Mouse (Mus musculus) C2C12 (cell line): ENCODE measurements around the gene Zfp523. TPM values are rescaled to one million over a fixed set of nuclear protein-coding genes. Genes with fewer than 3 reads are reported as not detected.

Source experiments
- H3K27me3 ChIP-seq: one replicate; pipeline ENCODE4 v1.6.1; 2011; ENCODE audit not compliant: control insufficient read depth, insufficient read depth, insufficient read length
- H3K36me3 ChIP-seq: one replicate; pipeline ENCODE4 v1.6.1; 2011; ENCODE audit not compliant: control insufficient read depth, insufficient read depth
- H3K4me3 ChIP-seq: one replicate; pipeline ENCODE4 v1.5.1; 2011; ENCODE audit warnings: mild to moderate bottlenecking, control low read depth; ENCODE audit not compliant: poor library complexity, insufficient read depth, severe bottlenecking
- H3K79me2 ChIP-seq: one replicate; pipeline ENCODE4 v1.6.1; 2011; ENCODE audit not compliant: control insufficient read depth, insufficient read depth
- H3K79me3 ChIP-seq: one replicate; pipeline ENCODE4 v1.6.1; 2011; ENCODE audit warnings: low read depth, control low read depth
- H3ac ChIP-seq: one replicate; pipeline ENCODE3; 2011; ENCODE audit warnings: low read depth; ENCODE audit not compliant: control insufficient read depth, insufficient read length
- CTCF ChIP-seq: IDR thresholded peaks from one replicate; pipeline ENCODE4 v1.5.1; 2011; ENCODE audit not compliant: control insufficient read depth, insufficient read depth, insufficient read length
- FOSL1 ChIP-seq: IDR thresholded peaks from one replicate; pipeline ENCODE4 v1.8.0; 2011; ENCODE audit warnings: mild to moderate bottlenecking, low read length; ENCODE audit not compliant: poor library complexity, insufficient read depth, severe bottlenecking
- MAX ChIP-seq: IDR thresholded peaks from one replicate; pipeline ENCODE4 v1.6.1; 2011; ENCODE audit warnings: mild to moderate bottlenecking, control low read depth
- MYOD1 ChIP-seq: IDR thresholded peaks from one replicate; pipeline ENCODE4 v1.6.1; 2011; ENCODE audit warnings: low read depth; ENCODE audit not compliant: control insufficient read depth, insufficient read length
- MYOG ChIP-seq: IDR thresholded peaks from one replicate; pipeline ENCODE4 v1.6.1; 2011; ENCODE audit not compliant: control insufficient read depth, insufficient read length; ENCODE audit errors: extremely low read depth
- USF1 ChIP-seq: IDR thresholded peaks from one replicate; pipeline ENCODE4 v1.6.1; 2011; ENCODE audit warnings: low read depth, mild to moderate bottlenecking, control low read depth, moderate library complexity
- polyA plus RNA-seq: library from polyadenylated mRNA; unstranded; fragments of >200 nt; fragmentation: generic; extraction: Trizol; gene quantifications from one replicate; pipeline ENCODE4 v1.2.1, GENCODE M21; 2012; ENCODE audit warnings: missing spikeins

Zfp523 gene
- polyA plus RNA-seq, 1 experiment, result 21.0 TPM

DNA sequence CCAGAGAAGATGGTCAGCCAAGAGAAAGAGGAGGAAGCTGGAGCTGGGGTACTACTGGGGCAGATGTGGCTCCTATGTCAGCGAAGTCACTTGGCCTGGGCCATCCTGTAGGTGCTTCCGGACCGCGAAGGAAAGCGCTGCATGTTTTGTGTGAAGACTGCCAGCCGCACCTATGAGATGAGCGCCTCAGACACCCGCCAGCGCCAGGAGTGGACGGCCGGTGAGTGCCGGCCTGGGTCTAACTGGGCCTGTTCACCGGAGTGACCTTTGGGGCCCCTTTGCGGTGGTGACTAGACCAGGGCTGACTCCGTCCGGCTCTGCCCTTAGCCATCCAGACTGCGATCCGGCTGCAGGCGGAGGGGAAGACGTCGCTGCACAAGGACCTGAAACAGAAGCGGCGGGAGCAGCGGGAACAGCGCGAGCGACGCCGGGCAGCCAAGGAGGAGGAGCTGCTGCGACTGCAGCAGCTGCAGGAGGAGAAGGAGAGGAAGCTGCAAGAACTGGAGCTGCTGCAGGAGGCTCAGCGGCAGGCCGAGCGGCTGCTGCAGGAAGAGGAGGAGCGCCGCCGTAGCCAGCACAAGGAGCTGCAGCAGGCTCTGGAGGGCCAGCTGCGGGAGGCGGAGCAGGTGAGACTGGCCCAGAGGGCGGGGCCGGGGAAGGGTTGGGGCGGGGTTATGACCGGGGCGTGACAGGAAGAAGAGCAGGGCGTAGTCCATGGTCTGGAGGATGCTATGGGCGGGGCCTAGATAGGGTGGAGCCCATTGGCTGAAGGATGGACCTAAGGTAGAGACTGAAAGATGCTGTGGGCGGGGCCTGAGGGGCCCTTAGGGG is 46.8 kb downstream of the Zfp523 start:
- TF ChIP-seq CTCF, result peak; percentile 19
- TF ChIP-seq FOSL1, result no peak
- Histone ChIP-seq H3ac (peak overlapping the region; percentile 86), H3K36me3 (no peaks in the 10 kb centered on the region), H3K79me3 (no peaks in the 10 kb centered on the region), H3K79me2 (no peaks in the 10 kb centered on the region), H3K4me3 (peak overlapping the region; percentile 26), H3K27me3 (no peaks in the 10 kb centered on the region)

DNA sequence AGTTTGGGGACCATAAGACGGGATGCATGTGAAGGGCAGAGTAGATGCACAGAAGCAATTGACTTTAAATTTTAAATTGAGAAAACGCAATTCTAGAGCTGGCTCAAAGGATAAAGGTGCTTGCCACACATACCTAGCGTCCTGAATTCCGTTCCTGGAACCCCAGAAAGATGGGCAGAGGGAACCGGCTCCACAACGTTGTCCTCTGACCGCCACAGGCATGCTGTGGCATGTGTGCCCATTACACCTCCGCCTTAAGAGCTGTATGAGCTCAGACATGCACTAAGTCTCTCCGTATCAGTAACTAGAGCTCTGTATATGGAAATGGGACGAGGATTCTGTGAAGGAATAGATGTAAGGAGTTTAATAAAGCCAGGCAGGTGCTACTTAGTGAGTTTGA is 47.7 kb downstream of the Zfp523 start:
- no peaks in the 10 kb centered on the region for H3K79me2 ChIP-seq
- H3K4me3 ChIP-seq, result no peak overlapping the region
- no peaks in the 10 kb centered on the region for H3K36me3 ChIP-seq
- no peaks in the 10 kb centered on the region for H3K79me3 ChIP-seq
- TF ChIP-seq FOSL1, result no peak
- no peaks in the 10 kb centered on the region for H3K27me3 ChIP-seq
- H3ac ChIP-seq, result no peak overlapping the region

GRCm38 (mm10) chr17:28226014-28226413 is 49.1 kb downstream of the Zfp523 start:
- Histone ChIP-seq H3K36me3 (no peaks in the 10 kb centered on the region), H3K27me3 (no peaks in the 10 kb centered on the region), H3ac (peak overlapping the region; percentile 69), H3K79me2 (no peaks in the 10 kb centered on the region), H3K79me3 (no peaks in the 10 kb centered on the region), H3K4me3 (no peak overlapping the region)
- TF ChIP-seq MYOD1, result no peak
- peak; percentile 83 for TF ChIP-seq MAX
- peak; percentile 100 for TF ChIP-seq CTCF

- Histone ChIP-seq H3K79me2 (peaks cover 29% of the 10 kb centered on the region), H3K36me3 (no peaks in the 10 kb centered on the region), H3K4me3 (no peak overlapping the region), H3ac (no peak overlapping the region), H3K79me3 (peaks cover 24% of the 10 kb centered on the region), H3K27me3 (no peaks in the 10 kb centered on the region)
- no peak for TF ChIP-seq CTCF
- no peak for TF ChIP-seq MYOG
- no peak for TF ChIP-seq MAX
- TF ChIP-seq MYOD1, result no peak
- TF ChIP-seq USF1, result no peak
Measured at GRCm38 (mm10) chr17:28230486-28230885, 53.6 kb downstream of the Zfp523 start.

- no peak overlapping the region for H3ac ChIP-seq
- H3K36me3 ChIP-seq, result no peaks in the 10 kb centered on the region
- H3K79me3 ChIP-seq, result peaks cover 30% of the 10 kb centered on the region
- H3K27me3 ChIP-seq, result no peaks in the 10 kb centered on the region
- peaks cover 36% of the 10 kb centered on the region for H3K79me2 ChIP-seq
- H3K4me3 ChIP-seq, result no peak overlapping the region
- no peak for TF ChIP-seq MYOG
- TF ChIP-seq MYOD1, result no peak
- TF ChIP-seq MAX, result no peak
Measured at GRCm38 (mm10) chr17:28231026-28231736, 54.3 kb downstream of the Zfp523 start.

DNA sequence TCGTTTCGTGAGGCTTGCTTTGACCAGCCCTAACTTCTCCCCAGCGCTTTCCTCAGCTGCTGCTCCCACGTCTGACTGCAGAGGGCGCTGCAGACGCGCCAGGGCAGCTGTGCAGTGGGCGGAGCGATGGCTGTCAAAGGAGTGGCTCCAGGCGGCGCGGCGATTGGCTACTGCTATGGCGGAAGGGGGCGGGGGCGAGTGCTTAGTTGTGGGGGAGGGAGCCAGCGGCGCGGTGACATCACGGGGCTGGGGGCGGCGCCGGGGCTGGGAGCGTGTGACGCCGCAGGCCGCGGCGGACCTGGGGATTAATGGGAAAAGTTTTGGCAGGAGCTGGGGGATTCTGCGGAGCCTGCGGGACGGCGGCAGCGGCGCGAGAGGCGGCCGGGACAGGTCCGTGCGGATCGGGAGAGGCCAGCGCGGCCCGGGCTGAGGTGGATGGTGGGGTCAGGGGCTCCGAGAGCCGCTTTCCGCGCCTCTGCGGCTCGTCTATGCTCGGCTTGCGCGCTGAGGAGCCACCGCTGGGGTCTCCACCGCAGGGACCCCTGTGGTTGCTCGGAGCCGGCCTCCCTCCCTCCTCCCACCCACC is 55.6 kb downstream of the Zfp523 start, which contains the start of gene Ppard:
TSS of gene Ppard (plus strand) at position 226 of the 586 bp plus-strand sequence.
- Histone ChIP-seq H3K79me3 (peaks cover 33% of the 10 kb centered on the region), H3ac (peak within 1 kb of the TSS; percentile 84), H3K4me3 (peak within 1 kb of the TSS; percentile 97), H3K36me3 (no peaks in the 10 kb centered on the region), H3K27me3 (no peaks in the 10 kb centered on the region), H3K79me2 (peaks cover 50% of the 10 kb centered on the region)
- TF ChIP-seq CTCF, result peak; percentile 98
- TF ChIP-seq MAX, result peak; percentile 39
- no peak for TF ChIP-seq USF1
- peak; percentile 52 for TF ChIP-seq MYOD1
- TF ChIP-seq FOSL1, result no peak
- TF ChIP-seq MYOG, result no peak
